Mouse (Mus musculus): ENCODE data around the gene Kcnq1.

DNA sequence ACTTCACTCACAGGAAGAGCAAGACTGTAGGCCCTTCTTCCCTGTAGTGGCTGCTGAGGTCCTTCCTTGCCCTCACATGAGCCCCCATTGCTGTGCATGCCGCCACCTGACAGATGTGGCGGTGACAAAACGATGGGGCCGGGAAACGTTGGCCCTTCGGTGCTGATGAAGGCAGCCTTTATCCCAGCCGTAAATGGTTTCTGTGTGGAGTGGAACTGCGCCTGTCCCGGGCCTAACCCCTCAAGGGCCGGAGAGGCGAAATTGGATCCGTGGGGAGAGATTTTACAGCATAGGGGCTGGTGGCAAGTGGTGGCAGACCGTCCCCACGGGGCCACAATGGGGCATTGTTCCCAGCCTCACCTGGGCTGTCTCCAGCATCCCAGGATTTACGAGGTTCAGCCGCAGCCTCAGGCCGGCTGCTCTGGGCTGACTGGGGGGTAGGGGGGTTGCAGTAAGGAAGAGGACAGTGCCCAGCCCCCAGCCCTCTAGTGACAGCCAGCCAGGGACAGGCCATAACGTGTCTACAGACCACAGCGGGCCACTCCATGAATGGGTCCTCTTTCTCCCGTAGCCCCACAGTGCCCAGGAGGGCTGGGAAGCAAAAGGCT, 274.4 kb downstream of the Kcnq1 start:
- TF ChIP-seq CTCF (IDR thresholded peaks at IDR 0.05; ENCODE audit: extremely low read depth, insufficient read depth, insufficient read length, insufficient replicate concordance) (no peak), POLR2A (IDR thresholded peaks at IDR 0.05; ENCODE audit: low read depth, low read length) (no peak)
